Mouse (Mus musculus) olfactory bulb, adult 2 months (tissue): ENCODE measurements at regions not wholly inside any gene's neighbourhood (a gene's known extent, or its start where the extent isn't known, plus 50 kb on each side); places are given as distances from the start of the nearest gene placed in this dataset.
"Not testable (repeated sequence)": the region's sequence is repeated elsewhere in the genome, so short reads cannot be mapped to it uniquely, and the experiment has no call there.

Experiments
- CTCF ChIP-seq: fragments of 200-500 bp; IDR thresholded peaks from 2 replicates; pipeline ENCODE4 v1.5.1; 2012; ENCODE audit warnings: low read depth, mild to moderate bottlenecking, low read length, moderate library complexity; ENCODE audit not compliant: insufficient read depth
- POLR2A ChIP-seq: fragments of 200-500 bp; IDR thresholded peaks from 2 replicates; pipeline ENCODE4 v1.6.1; 2012; ENCODE audit warnings: mild to moderate bottlenecking, low read depth, low read length, moderate library complexity; ENCODE audit not compliant: insufficient read depth

DNA sequence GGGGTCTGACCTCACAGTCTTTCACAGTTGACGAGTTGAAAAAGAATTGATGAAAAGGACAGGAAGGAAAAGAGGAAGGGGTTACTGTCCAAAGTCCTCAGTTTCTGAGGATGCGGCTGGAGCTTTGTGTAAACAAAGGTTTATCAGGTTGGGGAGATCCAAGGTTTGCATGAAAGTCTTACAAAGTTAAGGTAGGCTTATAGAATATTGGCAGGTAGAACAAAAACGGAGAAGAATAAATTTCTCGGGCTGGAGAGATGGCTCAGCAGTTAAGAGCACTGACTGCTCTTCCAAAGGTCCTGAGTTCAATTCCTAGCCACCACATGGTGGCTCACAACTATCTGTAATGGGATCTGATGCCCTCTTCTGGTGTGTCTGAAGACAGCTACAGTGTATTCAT lies 60.9 kb upstream of the Acpp start:
- not testable (repeated sequence) for TF ChIP-seq POLR2A, CTCF
